Mouse (Mus musculus) embryonic fibroblast, embryonic 13.5 days (primary cell): Measurements from ENCODE around the gene Sec22b.

Source experiments
- CTCF ChIP-seq: IDR thresholded peaks from 2 replicates; pipeline ENCODE4 v1.5.1; 2011; ENCODE audit warnings: mild to moderate bottlenecking, control low read depth, low read length, moderate library complexity, borderline replicate concordance; ENCODE audit not compliant: insufficient read depth
- POLR2A ChIP-seq: IDR thresholded peaks from 2 replicates; pipeline ENCODE4 v1.6.1; 2011; ENCODE audit warnings: low read depth, mild to moderate bottlenecking, control low read depth, low read length, moderate library complexity

- TF ChIP-seq CTCF (no peak), POLR2A (no peak)
These were observed 38.9 kb downstream of the Sec22b start for GRCm38 (mm10) chr3:97939626-97940510.
